Mouse (Mus musculus) intestine, embryonic 16.5 days (tissue): ENCODE results near the gene Smc1b. TPM values are rescaled to one million over a fixed set of nuclear protein-coding genes. Genes with fewer than 3 reads are reported as not detected.
A peak's percentile ranks its signal among the peaks of the same experiment; 100 is the strongest.

ENCODE experiments used
- ATAC-seq: fragments of 200-750 bp; cut with Nextera tagmentation; 2 replicates; pipeline ENCODE4 v1.8.0; 2017; ENCODE audit warnings: moderate TSS enrichment, moderate library complexity
- H3K27ac ChIP-seq: fragments of 300-500 bp; sonication (generic); 2 replicates; pipeline ENCODE4 v1.5.1; 2014; ENCODE audit warnings: mild to moderate bottlenecking, low read length
- H3K27me3 ChIP-seq: fragments of 300-500 bp; sonication (generic); replicated peaks from 2 replicates; pipeline ENCODE4 v1.6.1; 2014; ENCODE audit warnings: low read length, control low read depth, mixed read lengths; ENCODE audit not compliant: control insufficient read depth, insufficient read depth
- H3K36me3 ChIP-seq: fragments of 300-500 bp; sonication (generic); 2 replicates; pipeline ENCODE4 v1.6.1; 2014; ENCODE audit warnings: low read length, control low read depth; ENCODE audit not compliant: control insufficient read depth, insufficient read depth
- H3K4me1 ChIP-seq: fragments of 300-500 bp; sonication (generic); 2 replicates; pipeline ENCODE4 v1.6.1; 2014; ENCODE audit warnings: low read length, control low read depth, mixed read lengths; ENCODE audit not compliant: control insufficient read depth, insufficient read depth
- H3K4me2 ChIP-seq: fragments of 300-500 bp; sonication (generic); 2 replicates; pipeline ENCODE4 v1.6.1; 2014; ENCODE audit warnings: low read depth, low read length, control low read depth
- H3K4me3 ChIP-seq: fragments of 300-500 bp; sonication (generic); 2 replicates; pipeline ENCODE4 v1.5.1; 2014; ENCODE audit warnings: mild to moderate bottlenecking, low read length
- H3K9ac ChIP-seq: fragments of 300-500 bp; sonication (generic); 2 replicates; pipeline ENCODE4 v1.6.1; 2014; ENCODE audit warnings: low read depth, low read length
- H3K9me3 ChIP-seq: fragments of 300-500 bp; sonication (generic); 2 replicates; pipeline ENCODE4 v1.6.1; 2016; ENCODE audit warnings: low read length, control low read depth; ENCODE audit not compliant: control insufficient read depth
- WGBS: fragments of 180-500 bp; shearing (Covaris S2); extraction: QIAGEN DNeasy Blood & Tissue Kit; methylation state at CpG from one replicate; pipeline ENCODE4 v1.1.7; 2014; 5-methylcytosine and 5-hydroxymethylcytosine counted together
- polyA plus RNA-seq: library from polyadenylated mRNA; unstranded; fragments of >200 nt; fragmentation: Nextera tagmentation; extraction: Ambion mirVana; gene quantifications from 2 replicates; pipeline ENCODE4 v1.2.1, GENCODE M21; 2015

Gene Smc1b
- polyA plus RNA-seq, 1 experiment from 2014 or later: 0.17 TPM

- no peak within 1 kb of the TSS for H3K4me3 ChIP-seq
- 6% methylated on average over 21 of the region's 21 CpGs for WGBS
- no peak within 1 kb of the TSS for H3K27ac ChIP-seq
- ATAC-seq: peak; percentile 86
- H3K4me1 ChIP-seq: peaks cover 16% of the 10 kb centered on the region
- no peaks in the 10 kb centered on the region for H3K27me3 ChIP-seq
- H3K36me3 ChIP-seq: no peaks in the 10 kb centered on the region
- H3K9me3 ChIP-seq: no peaks in the 10 kb centered on the region
- no peak within 1 kb of the TSS for H3K4me2 ChIP-seq
- no peak within 1 kb of the TSS for H3K9ac ChIP-seq
Measured at GRCm38 (mm10) chr15:85016951-85017664, 114.7 kb downstream of the Smc1b start, which contains the start of gene Upk3a. Upk3a (plus strand) TSS chr15:85017141.

GRCm38 (mm10) chr15:85015771-85016170, 116.0 kb downstream of the Smc1b start:
- Histone ChIP-seq H3K4me1 (peaks cover 24% of the 10 kb centered on the region), H3K27ac (no peak overlapping the region), H3K36me3 (no peaks in the 10 kb centered on the region), H3K4me2 (no peak overlapping the region), H3K27me3 (no peaks in the 10 kb centered on the region), H3K9ac (no peak overlapping the region), H3K4me3 (no peak overlapping the region), H3K9me3 (no peaks in the 10 kb centered on the region)
- no peak for ATAC-seq
- WGBS: 84% methylated on average over 11 of the region's 11 CpGs

Other genes with a start within 250 kb of the Smc1b start
- gene Gm29666, start 211.9 kb downstream of the Smc1b start, polyA plus RNA-seq: 0.62 TPM in 2 replicates
- gene Nup50, start 208.6 kb downstream of the Smc1b start, polyA plus RNA-seq: 31.5 and 32.7 TPM in 2 replicates
- 7.1 and 8.1 TPM in 2 replicates for gene 5031439G07Rik, start 143.4 kb downstream of the Smc1b start, polyA plus RNA-seq
- 1.6 and 2.1 TPM in 2 replicates for gene Upk3a, start 114.8 kb downstream of the Smc1b start, polyA plus RNA-seq
- gene Fam118a, start 103.0 kb downstream of the Smc1b start, polyA plus RNA-seq: 27.8 and 28.8 TPM in 2 replicates
- 0.12 TPM in 1 of 2 replicates, not detected in the other for gene Ribc2, start 114 bp upstream of the Smc1b start, polyA plus RNA-seq
- 189 and 191 TPM in 2 replicates for gene Fbln1, start 74.0 kb upstream of the Smc1b start, polyA plus RNA-seq
- gene Atxn10, start 204.3 kb upstream of the Smc1b start, polyA plus RNA-seq: 179 and 194 TPM in 2 replicates